Mouse (Mus musculus) limb, embryonic 13.5 days (tissue): ENCODE results near the gene Hpca. TPM values are rescaled to one million over a fixed set of nuclear protein-coding genes. Genes with fewer than 3 reads are reported as not detected.

Source experiments
- ATAC-seq: fragments of 200-750 bp; cut with Nextera tagmentation; 2 replicates; pipeline ENCODE4 v1.8.0; 2017; ENCODE audit warnings: low read depth, moderate number of reproducible peaks, moderate TSS enrichment; ENCODE audit not compliant: low FRiP score
- H3K27ac ChIP-seq: fragments of 300-500 bp; sonication (generic); 2 replicates; pipeline ENCODE4 v1.5.1; 2015; ENCODE audit warnings: inconsistent platforms, mild to moderate bottlenecking, moderate library complexity
- H3K27me3 ChIP-seq: fragments of 300-500 bp; sonication (generic); 2 replicates; pipeline ENCODE4 v1.6.1; 2015; ENCODE audit warnings: mild to moderate bottlenecking, inconsistent platforms
- H3K36me3 ChIP-seq: fragments of 300-500 bp; sonication (generic); 2 replicates; pipeline ENCODE4 v1.6.1; 2015; ENCODE audit warnings: inconsistent platforms, mild to moderate bottlenecking, moderate library complexity
- H3K4me1 ChIP-seq: fragments of 300-500 bp; sonication (generic); 2 replicates; pipeline ENCODE4 v1.6.1; 2015; ENCODE audit warnings: inconsistent platforms
- H3K4me2 ChIP-seq: fragments of 300-500 bp; sonication (generic); replicated peaks from 2 replicates; pipeline ENCODE4 v1.6.1; 2015; ENCODE audit warnings: inconsistent platforms, mild to moderate bottlenecking, moderate library complexity
- H3K4me3 ChIP-seq: fragments of 300-500 bp; sonication (generic); 2 replicates; pipeline ENCODE4 v1.5.1; 2015; ENCODE audit warnings: moderate library complexity, mild to moderate bottlenecking, inconsistent platforms
- H3K9ac ChIP-seq: fragments of 300-500 bp; sonication (generic); 2 replicates; pipeline ENCODE4 v1.6.1; 2015; ENCODE audit warnings: mild to moderate bottlenecking, inconsistent platforms
- H3K9me3 ChIP-seq: fragments of 300-500 bp; sonication (generic); 2 replicates; pipeline ENCODE4 v1.6.1; 2016; ENCODE audit warnings: inconsistent platforms
- WGBS: fragments of 180-500 bp; shearing (Covaris S2); methylation state at CpG from one replicate; pipeline ENCODE4 v1.1.7; 2015; 5-methylcytosine and 5-hydroxymethylcytosine counted together
- polyA plus RNA-seq: library from polyadenylated mRNA; unstranded; fragments of >200 nt; fragmentation: Nextera tagmentation; extraction: Ambion mirVana; gene quantifications from 2 replicates; pipeline ENCODE4 v1.2.1, GENCODE M21; 2015

Gene Hpca
- polyA plus RNA-seq, 1 experiment from 2014 or later: 1.2 TPM

GRCm38 (mm10) chr4:129117720-129118510, 3.9 kb downstream of the Hpca start:
- ATAC-seq: no peak
- Histone ChIP-seq H3K27me3 (peaks cover 79% of the 10 kb centered on the region), H3K9me3 (no peaks in the 10 kb centered on the region), H3K27ac (no peak overlapping the region), H3K36me3 (no peaks in the 10 kb centered on the region), H3K4me3 (no peak overlapping the region), H3K4me2 (no peak overlapping the region), H3K9ac (no peak overlapping the region), H3K4me1 (peaks cover 19% of the 10 kb centered on the region)
- 85% methylated on average over 14 of the region's 14 CpGs for WGBS

DNA sequence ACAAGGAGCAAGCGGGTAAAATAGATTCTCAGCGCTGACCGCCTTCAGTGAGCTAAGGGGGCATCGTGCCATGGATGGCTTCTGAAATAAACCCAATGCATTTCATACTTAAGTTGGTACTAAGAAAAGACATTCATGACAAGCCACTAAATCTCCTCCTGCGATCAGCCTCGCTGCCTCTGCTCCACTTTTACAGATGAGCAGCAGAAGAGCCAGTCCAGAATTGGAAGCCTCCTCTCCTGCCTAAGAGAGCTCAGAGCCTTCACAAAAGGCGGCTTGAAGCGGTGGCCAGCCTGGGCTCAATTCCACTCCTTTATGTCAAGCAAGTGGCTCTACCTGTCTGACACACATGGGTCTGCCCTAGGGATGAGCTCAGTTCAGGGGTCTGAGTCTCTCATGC, 5.1 kb downstream of the Hpca start:
- ATAC-seq: no peak
- H3K9ac ChIP-seq: no peak overlapping the region
- H3K27ac ChIP-seq: no peak overlapping the region
- no peaks in the 10 kb centered on the region for H3K36me3 ChIP-seq
- H3K9me3 ChIP-seq: no peaks in the 10 kb centered on the region
- WGBS: 95% methylated on average over 8 of the region's 8 CpGs
- H3K27me3 ChIP-seq: peaks cover 68% of the 10 kb centered on the region
- H3K4me2 ChIP-seq: no peak overlapping the region
- peaks cover 24% of the 10 kb centered on the region for H3K4me1 ChIP-seq
- H3K4me3 ChIP-seq: no peak overlapping the region

DNA sequence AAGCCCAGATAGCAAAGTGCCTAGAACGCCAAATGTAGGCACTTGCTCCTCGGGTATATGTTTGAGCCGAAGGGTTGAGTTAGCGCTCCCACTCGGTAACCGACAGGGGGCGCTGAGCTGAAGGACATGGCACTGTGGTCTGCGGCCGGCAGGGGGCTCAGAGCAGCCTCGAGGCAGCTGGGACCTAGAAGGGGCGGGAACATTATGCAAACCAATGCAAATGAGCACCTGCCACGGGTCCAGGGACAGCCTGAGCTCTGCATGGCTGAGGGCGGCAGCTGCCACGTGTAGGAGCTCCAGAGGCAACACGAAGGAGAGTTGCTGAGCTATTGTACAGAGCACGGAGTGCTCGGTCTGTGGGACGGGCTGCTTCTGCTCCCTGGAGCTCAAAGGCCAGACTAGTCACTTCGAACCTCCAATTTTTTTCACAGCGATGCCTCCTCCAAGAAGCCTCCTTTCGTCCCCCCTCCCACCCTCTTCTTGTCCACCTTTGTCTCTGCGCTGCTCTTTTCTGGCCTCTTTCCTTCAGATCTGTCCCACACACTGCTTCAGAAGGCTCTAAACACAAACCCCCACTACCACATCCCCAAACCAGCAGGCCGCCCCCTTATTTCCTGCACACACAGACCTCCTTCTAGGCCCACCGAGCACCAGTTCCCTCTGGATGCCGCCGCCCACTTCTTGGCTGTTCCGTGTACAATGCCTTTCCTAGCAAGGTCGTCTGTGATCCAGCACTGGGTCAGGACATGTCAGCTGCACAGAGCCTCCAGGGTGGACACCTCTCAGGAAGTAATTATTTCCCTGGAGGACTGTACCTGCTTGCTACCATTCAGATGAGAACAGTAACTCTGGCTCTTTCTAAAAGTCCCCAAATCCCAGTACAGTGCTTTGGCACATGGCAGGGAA, 8.5 kb downstream of the Hpca start:
- H3K27me3 ChIP-seq: peaks cover 37% of the 10 kb centered on the region
- no peaks in the 10 kb centered on the region for H3K36me3 ChIP-seq
- H3K9ac ChIP-seq: no peak overlapping the region
- no peaks in the 10 kb centered on the region for H3K9me3 ChIP-seq
- no peak overlapping the region for H3K4me2 ChIP-seq
- H3K4me3 ChIP-seq: no peak overlapping the region
- ATAC-seq: peak; percentile 64
- peaks cover 13% of the 10 kb centered on the region; the same call in 1 of the 2 replicates for H3K4me1 ChIP-seq
- no peak overlapping the region for H3K27ac ChIP-seq
- 36% methylated on average over 28 of the region's 28 CpGs for WGBS

DNA sequence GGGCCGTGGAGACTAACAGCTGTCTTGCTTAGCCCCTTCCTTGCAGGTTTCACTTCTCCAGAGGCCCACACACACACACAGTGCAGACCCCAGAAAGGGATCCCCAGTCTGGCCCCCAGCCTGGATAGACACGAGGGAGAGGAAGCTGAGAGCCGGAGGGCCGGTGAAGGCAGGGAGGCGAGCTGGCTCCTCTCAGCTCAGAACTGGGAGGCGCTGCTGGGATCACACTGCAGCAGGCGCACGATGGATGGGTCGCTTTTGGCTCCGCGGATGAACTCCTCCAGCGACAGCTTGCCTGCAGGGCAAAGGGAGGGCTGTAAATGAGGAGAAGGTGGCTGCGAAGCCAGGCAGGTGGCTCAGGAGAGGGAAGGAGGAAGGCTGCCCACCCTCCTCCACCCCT, 9.6 kb downstream of the Hpca start:
- Histone ChIP-seq H3K9ac (no peak overlapping the region), H3K4me1 (peaks cover 13% of the 10 kb centered on the region; the same call in 1 of the 2 replicates), H3K27ac (no peak overlapping the region), H3K4me2 (no peak overlapping the region), H3K36me3 (no peaks in the 10 kb centered on the region), H3K4me3 (no peak overlapping the region), H3K9me3 (no peaks in the 10 kb centered on the region), H3K27me3 (peaks cover 48% of the 10 kb centered on the region)
- 62% methylated on average over 13 of the region's 13 CpGs for WGBS
- ATAC-seq: no peak

DNA sequence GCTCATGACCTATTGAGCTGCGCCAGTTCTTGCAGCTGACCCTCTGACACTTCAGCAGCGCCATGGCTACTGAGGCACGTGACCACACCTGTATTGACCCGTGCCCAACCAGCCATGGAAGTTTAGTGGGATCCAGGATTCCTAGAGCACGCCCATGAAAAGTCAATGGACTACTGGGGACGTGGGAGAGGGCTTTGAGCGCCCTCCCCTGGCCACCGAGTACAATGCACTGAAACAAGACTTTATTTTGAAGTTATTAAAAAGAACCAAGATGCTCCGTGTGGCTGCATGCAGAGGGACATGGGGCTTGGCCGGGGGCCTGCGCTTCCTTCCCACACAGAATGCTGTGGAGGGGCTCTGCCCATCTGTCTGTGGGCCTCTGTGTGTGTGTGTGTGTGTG, 10.5 kb downstream of the Hpca start:
- 57% methylated on average over 11 of the region's 11 CpGs for whole genome bisulfite sequencing
- H3K9ac ChIP-seq: no peak overlapping the region
- peaks cover 51% of the 10 kb centered on the region for H3K27me3 ChIP-seq
- H3K9me3 ChIP-seq: no peaks in the 10 kb centered on the region
- no peak overlapping the region for H3K4me3 ChIP-seq
- no peak overlapping the region for H3K27ac ChIP-seq
- ATAC-seq: no peak
- H3K4me1 ChIP-seq: peaks cover 13% of the 10 kb centered on the region; the same call in 1 of the 2 replicates
- H3K4me2 ChIP-seq: no peak overlapping the region
- H3K36me3 ChIP-seq: no peaks in the 10 kb centered on the region

DNA sequence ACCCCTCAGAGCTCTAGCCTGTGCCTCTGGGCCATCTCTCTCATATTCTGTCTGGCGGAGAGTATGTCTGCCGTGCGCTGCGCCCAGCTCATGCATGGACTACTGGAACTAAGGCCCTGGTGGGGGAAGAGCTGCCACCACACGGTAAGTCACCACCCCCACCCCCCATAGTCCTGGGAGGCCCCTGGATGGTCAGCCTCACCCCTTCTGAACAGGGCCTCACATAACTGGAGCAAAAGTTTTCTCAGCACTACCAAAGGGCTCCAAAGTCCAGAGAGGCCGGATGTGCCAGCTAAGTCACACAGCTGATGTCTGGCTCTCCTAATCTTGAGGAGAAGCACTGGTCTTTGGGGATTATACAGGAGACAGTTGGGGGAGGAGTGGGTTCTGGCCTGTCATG, 11.0 kb downstream of the Hpca start:
- H3K27me3 ChIP-seq: peaks cover 52% of the 10 kb centered on the region
- 83% methylated on average over 6 of the region's 6 CpGs for WGBS

DNA sequence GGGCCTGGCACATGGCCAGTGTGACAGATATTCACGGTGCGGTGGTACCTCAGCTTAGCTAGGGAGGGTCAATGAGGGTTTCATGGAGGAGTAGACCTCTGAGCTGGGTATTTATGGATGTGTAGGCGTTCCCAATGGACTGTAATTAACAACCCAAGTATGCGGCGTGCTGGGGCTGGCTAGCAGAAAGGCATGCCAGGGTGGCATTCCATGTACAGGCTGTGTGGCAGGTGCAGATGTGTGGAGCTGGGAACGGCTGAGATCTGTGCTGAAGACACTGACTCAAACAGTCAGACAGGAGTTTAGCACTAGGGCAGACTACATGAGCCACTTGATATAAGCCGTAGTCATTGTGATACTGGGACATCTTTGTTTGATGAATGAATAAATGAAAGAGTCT, 13.2 kb downstream of the Hpca start:
- 74% methylated on average over 7 of the region's 7 CpGs for WGBS
- Histone ChIP-seq H3K27me3 (peaks cover 55% of the 10 kb centered on the region), H3K4me1 (peaks cover 18% of the 10 kb centered on the region), H3K4me3 (no peak overlapping the region), H3K27ac (no peak overlapping the region), H3K4me2 (no peak overlapping the region), H3K9ac (no peak overlapping the region), H3K36me3 (no peaks in the 10 kb centered on the region), H3K9me3 (no peaks in the 10 kb centered on the region)
- no peak for ATAC-seq

More for the DNA sequence above, 11.0 kb downstream of the Hpca start:
- Histone ChIP-seq H3K36me3 (no peaks in the 10 kb centered on the region), H3K27ac (no peak overlapping the region), H3K4me3 (no peak overlapping the region), H3K9me3 (no peaks in the 10 kb centered on the region), H3K4me1 (peaks cover 13% of the 10 kb centered on the region; the same call in 1 of the 2 replicates), H3K9ac (no peak overlapping the region), H3K4me2 (no peak overlapping the region)
- ATAC-seq: no peak

GRCm38 (mm10) chr4:129107348-129107899, 14.4 kb downstream of the Hpca start:
- H3K9me3 ChIP-seq: no peaks in the 10 kb centered on the region
- no peak overlapping the region for H3K4me3 ChIP-seq
- H3K4me2 ChIP-seq: no peak overlapping the region
- 67% methylated on average over 10 of the region's 10 CpGs for WGBS
- no peak overlapping the region for H3K9ac ChIP-seq
- no peak for ATAC-seq
- H3K27ac ChIP-seq: no peak overlapping the region
- H3K4me1 ChIP-seq: peaks cover 12% of the 10 kb centered on the region; the same call in 1 of the 2 replicates
- no peaks in the 10 kb centered on the region for H3K36me3 ChIP-seq
- peaks cover 56% of the 10 kb centered on the region for H3K27me3 ChIP-seq

DNA sequence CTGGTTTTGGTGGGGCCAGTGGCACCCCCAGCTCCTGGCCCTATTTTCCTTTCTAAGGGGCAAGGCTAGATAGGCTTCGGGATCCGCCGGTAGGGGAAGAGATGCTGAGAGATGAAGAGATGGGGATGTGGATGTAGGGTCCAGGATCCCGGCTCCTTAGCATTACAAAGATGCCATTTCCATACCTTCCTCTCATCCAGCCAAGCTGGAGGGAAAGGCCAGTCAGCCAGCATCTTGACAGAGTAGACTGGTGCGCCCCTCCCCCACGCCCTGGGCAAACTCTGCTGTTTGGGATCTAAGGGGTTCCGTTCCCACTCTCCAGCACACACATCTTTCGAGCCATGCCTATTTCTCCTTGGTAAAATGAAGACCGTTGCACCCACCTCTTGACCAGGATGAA, 15.8 kb downstream of the Hpca start:
- H3K4me1 ChIP-seq: peaks cover 5% of the 10 kb centered on the region; the same call in 1 of the 2 replicates
- H3K27me3 ChIP-seq: peaks cover 56% of the 10 kb centered on the region
- H3K4me3 ChIP-seq: peak overlapping the region; percentile 34; the same call in 1 of the 2 replicates
- peak overlapping the region; percentile 61 for H3K4me2 ChIP-seq
- ATAC-seq: no peak
- no peaks in the 10 kb centered on the region for H3K36me3 ChIP-seq
- WGBS: 22% methylated on average over 9 of the region's 9 CpGs
- no peak overlapping the region for H3K27ac ChIP-seq
- no peaks in the 10 kb centered on the region for H3K9me3 ChIP-seq
- no peak overlapping the region for H3K9ac ChIP-seq

GRCm38 (mm10) chr4:129105356-129105755, 16.5 kb downstream of the Hpca start, which contains the start of gene Tmem54:
Gene Tmem54 (plus strand): TSS chr4:129105548.
- H3K36me3 ChIP-seq: no peaks in the 10 kb centered on the region
- ATAC-seq: no peak
- peaks cover 5% of the 10 kb centered on the region; the same call in 1 of the 2 replicates for H3K4me1 ChIP-seq
- H3K9ac ChIP-seq: peak within 1 kb of the TSS; percentile 52
- H3K9me3 ChIP-seq: no peaks in the 10 kb centered on the region
- no peak within 1 kb of the TSS for H3K27ac ChIP-seq
- H3K27me3 ChIP-seq: peaks cover 56% of the 10 kb centered on the region
- WGBS: 1% methylated on average over 40 of the region's 40 CpGs
- peak within 1 kb of the TSS; percentile 61 for H3K4me2 ChIP-seq
- peak within 1 kb of the TSS; percentile 34 for H3K4me3 ChIP-seq

DNA sequence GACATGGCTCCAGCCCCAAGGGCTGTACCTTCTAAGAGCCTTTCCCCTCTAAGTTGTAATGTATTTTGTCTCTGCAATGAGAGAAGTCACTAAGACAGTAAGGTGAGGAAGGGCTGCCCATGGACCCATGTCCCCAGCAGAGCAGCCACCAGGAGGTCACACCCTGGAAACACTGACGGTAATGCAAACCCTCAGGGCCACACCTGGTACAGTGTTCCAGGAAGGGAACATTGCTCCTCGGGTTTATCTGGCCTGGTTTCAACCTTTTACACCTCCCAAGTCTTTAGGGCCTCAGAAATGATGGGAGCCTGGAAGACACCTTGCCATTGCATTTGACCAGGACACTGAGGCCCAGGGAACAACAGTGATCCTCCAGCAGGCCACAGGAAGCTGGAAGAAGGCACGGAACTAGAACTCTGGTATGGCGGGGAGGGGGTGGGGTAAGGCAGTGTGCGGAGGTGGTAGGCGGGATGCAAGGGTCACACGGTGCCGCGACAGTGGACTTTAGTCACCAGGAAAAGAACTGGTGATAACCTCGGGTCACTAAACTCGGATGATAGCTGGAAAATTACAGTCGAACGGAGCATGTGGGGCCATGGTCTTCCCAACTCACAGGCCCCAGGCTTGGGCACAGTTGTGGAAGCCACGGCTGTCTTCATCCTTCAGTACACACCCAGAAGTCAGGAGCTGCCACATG, 19.6 kb downstream of the Hpca start:
- Histone ChIP-seq H3K4me2 (no peak overlapping the region), H3K27me3 (peaks cover 42% of the 10 kb centered on the region), H3K9me3 (peaks cover 3% of the 10 kb centered on the region; the same call in 1 of the 2 replicates), H3K9ac (no peak overlapping the region), H3K27ac (no peak overlapping the region), H3K36me3 (no peaks in the 10 kb centered on the region), H3K4me3 (no peak overlapping the region), H3K4me1 (peaks cover 5% of the 10 kb centered on the region; the same call in 1 of the 2 replicates)
- no peak for ATAC-seq
- WGBS: 78% methylated on average over 14 of the region's 14 CpGs
